Mouse (Mus musculus): ENCODE measurements around the gene Gm10563. TPM values are rescaled to one million over a fixed set of nuclear protein-coding genes. Genes with fewer than 3 reads are reported as not detected.

Gm10563 gene
- polyA plus RNA-seq, 1 experiment: not detected

DNA sequence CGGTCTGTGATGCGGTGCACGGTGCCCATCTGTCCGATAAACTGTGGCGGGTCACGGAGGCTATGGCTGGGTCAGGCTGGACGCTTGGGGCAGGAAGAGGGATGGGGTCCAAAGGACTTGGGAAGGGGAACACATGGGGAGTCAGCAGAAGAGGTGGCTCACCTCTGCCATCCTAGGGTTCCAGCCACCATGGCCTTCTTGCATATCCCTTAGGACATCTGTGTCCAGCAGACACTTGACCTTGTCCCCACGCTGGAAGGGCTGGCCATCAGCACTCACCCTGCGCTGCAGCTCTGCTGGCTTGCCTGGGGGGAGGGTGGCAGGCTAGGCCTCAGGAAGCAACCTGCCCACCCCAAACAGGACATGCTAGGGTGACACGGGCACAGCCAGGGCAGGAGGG lies 13.8 kb upstream of the Gm10563 start:
- Histone ChIP-seq H3K27me3 (ENCODE audit: control insufficient read depth, insufficient read depth, low read length) (peaks cover 3% of the 10 kb centered on the region; the same call in 1 of the 2 replicates), H3K4me1 (ENCODE audit: control insufficient read depth, insufficient read depth, insufficient read length) (peaks cover 8% of the 10 kb centered on the region; the same call in 1 of the 2 replicates), H3K4me3 (ENCODE audit: extremely low read depth, insufficient read depth, insufficient read length) (no peak overlapping the region), H3K36me3 (ENCODE audit: control insufficient read depth, insufficient read depth, low read length) (peaks cover 2% of the 10 kb centered on the region; the same call in 1 of the 2 replicates), H3K27ac (ENCODE audit: insufficient read depth, low read length) (no peak overlapping the region)
- 93% methylated on average over 10 of the region's 10 CpGs for WGBS
- DNase-seq (ENCODE audit: low read depth in 1 of 2, low spot score in 2 of 2): no peak
- TF ChIP-seq POLR2A (IDR thresholded peaks at IDR 0.05; ENCODE audit: low read depth, low read length): no peak
- no peak for TF ChIP-seq CTCF (IDR thresholded peaks at IDR 0.05; ENCODE audit: extremely low read depth, insufficient read depth, insufficient read length, insufficient replicate concordance)

DNA sequence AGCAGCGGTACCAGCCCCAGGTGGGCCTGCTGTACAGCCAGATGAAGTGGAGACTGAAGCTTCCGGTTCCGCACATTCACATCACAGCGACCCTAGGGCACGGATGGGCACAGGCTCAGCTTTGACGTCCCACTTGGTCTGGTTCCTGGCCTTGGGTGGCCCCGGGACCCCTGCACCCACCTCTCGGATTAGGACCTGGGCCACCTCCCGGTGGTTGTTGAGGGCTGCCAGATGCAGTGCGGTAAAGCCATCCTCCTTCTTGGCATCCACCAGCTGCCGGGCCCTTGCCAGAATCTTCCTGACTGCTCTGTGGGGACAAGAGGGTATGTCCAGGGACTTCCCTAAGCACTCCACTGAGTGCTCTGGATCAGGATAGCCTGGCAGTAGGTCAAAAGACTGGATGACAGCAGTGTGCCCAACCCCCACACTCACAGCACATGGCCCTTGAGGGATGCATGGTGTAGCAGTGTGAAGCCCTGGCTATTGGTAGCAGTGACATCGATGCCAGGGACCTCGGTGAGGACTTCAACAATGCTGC lies 11.1 kb upstream of the Gm10563 start:
- Histone ChIP-seq H3K27me3 (ENCODE audit: control insufficient read depth, insufficient read depth, low read length) (peaks cover 12% of the 10 kb centered on the region; the same call in 1 of the 2 replicates), H3K4me1 (ENCODE audit: control insufficient read depth, insufficient read depth, insufficient read length) (peaks cover 14% of the 10 kb centered on the region; the same call in 1 of the 2 replicates)
- WGBS: 91% methylated on average over 13 of the region's 13 CpGs

DNA sequence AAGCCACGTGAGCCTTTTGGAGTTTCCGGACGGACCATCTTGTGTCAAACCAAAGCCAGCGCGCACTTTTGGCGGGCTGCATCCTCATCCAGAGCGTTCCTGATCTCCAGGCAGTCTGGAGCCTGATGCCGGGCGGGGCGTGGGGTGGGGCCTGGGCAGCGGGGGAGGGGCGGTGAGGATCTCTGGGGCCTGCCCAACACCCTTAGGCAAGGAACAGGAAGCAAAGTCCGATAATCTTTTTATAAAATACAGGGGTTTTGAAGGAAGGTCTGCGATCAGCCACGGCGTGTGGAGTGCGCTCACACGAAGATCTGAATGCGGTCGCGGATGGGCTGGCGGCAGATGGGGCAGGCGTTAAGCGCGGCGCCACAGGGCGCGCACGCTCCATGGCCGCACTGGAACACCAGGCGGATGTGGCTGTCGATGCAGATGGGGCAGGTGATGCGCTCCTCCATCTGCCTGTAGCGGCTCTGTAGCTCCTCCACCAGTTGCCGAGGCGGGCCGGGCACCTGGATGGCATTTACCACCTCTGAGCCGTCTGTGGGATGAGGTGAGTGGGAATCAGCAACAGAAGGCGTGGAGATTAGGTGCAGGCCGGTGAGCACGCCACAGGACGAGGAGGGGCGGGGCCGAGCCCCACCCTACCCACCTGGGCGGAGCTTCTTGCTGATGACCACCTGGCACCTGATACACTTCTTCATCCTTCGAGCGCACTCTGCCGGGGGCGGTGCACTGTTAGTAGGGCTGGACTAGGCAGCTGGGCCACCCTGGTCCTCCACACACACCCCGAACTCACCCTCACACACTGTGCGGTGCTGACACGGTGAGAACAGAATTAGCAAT lies 9.5 kb upstream of the Gm10563 start:
- Histone ChIP-seq H3K36me3 (ENCODE audit: control insufficient read depth, insufficient read depth, low read length) (peaks cover 14% of the 10 kb centered on the region), H3K27ac (ENCODE audit: insufficient read depth, low read length) (no peak overlapping the region; the same call in 1 of the 2 replicates), H3K27me3 (ENCODE audit: control insufficient read depth, insufficient read depth, low read length) (peaks cover 12% of the 10 kb centered on the region; the same call in 1 of the 2 replicates), H3K4me1 (ENCODE audit: control insufficient read depth, insufficient read depth, insufficient read length) (peaks cover 14% of the 10 kb centered on the region; the same call in 1 of the 2 replicates), H3K4me3 (ENCODE audit: extremely low read depth, insufficient read depth, insufficient read length) (peak overlapping the region; percentile 61)
- DNase-seq (ENCODE audit: low read depth in 1 of 2, low spot score in 2 of 2): peak in 1 of 2 experiments; percentile 22
- 7% methylated on average over 52 of the region's 52 CpGs for WGBS
- TF ChIP-seq POLR2A (IDR thresholded peaks at IDR 0.05; ENCODE audit: low read depth, low read length) (no peak), CTCF (IDR thresholded peaks at IDR 0.05; ENCODE audit: extremely low read depth, insufficient read depth, insufficient read length, insufficient replicate concordance) (no peak)

More for the DNA sequence above, 11.1 kb upstream of the Gm10563 start:
- DNase-seq (ENCODE audit: low read depth in 1 of 2, low spot score in 2 of 2): no peak
- H3K27ac ChIP-seq (ENCODE audit: insufficient read depth, low read length): no peak overlapping the region
- no peaks in the 10 kb centered on the region for H3K36me3 ChIP-seq (ENCODE audit: control insufficient read depth, insufficient read depth, low read length)
- no peak for TF ChIP-seq CTCF (IDR thresholded peaks at IDR 0.05; ENCODE audit: extremely low read depth, insufficient read depth, insufficient read length, insufficient replicate concordance)
- TF ChIP-seq POLR2A (IDR thresholded peaks at IDR 0.05; ENCODE audit: low read depth, low read length): no peak
- H3K4me3 ChIP-seq (ENCODE audit: extremely low read depth, insufficient read depth, insufficient read length): no peak overlapping the region

DNA sequence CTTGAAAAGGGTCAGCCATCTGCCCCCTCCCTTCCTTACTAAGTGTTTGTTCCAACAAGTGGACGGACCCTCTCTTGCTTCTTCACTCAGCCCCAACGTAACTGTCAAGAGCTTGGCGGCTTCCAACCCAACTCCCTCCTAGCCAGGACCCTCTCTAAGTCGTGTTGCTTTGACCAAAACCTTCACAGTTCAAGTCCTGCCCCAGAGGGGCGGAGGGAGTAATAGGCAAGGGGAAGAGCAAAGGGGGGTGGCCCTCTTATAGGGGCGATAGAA lies 8.9 kb upstream of the Gm10563 start:
- peaks cover 19% of the 10 kb centered on the region for H3K36me3 ChIP-seq (ENCODE audit: control insufficient read depth, insufficient read depth, low read length)
- H3K27me3 ChIP-seq (ENCODE audit: control insufficient read depth, insufficient read depth, low read length): peaks cover 12% of the 10 kb centered on the region; the same call in 1 of the 2 replicates
- peaks cover 14% of the 10 kb centered on the region; the same call in 1 of the 2 replicates for H3K4me1 ChIP-seq (ENCODE audit: control insufficient read depth, insufficient read depth, insufficient read length)
- 8% methylated on average over 6 of the region's 6 CpGs for WGBS
- TF ChIP-seq CTCF (IDR thresholded peaks at IDR 0.05; ENCODE audit: extremely low read depth, insufficient read depth, insufficient read length, insufficient replicate concordance): no peak
- no peak for TF ChIP-seq POLR2A (IDR thresholded peaks at IDR 0.05; ENCODE audit: low read depth, low read length)
- H3K4me3 ChIP-seq (ENCODE audit: extremely low read depth, insufficient read depth, insufficient read length): peak overlapping the region; percentile 35
- DNase-seq (ENCODE audit: low read depth in 1 of 2, low spot score in 2 of 2): no peak
- peak overlapping the region; percentile 17; the same call in 1 of the 2 replicates for H3K27ac ChIP-seq (ENCODE audit: insufficient read depth, low read length)

DNA sequence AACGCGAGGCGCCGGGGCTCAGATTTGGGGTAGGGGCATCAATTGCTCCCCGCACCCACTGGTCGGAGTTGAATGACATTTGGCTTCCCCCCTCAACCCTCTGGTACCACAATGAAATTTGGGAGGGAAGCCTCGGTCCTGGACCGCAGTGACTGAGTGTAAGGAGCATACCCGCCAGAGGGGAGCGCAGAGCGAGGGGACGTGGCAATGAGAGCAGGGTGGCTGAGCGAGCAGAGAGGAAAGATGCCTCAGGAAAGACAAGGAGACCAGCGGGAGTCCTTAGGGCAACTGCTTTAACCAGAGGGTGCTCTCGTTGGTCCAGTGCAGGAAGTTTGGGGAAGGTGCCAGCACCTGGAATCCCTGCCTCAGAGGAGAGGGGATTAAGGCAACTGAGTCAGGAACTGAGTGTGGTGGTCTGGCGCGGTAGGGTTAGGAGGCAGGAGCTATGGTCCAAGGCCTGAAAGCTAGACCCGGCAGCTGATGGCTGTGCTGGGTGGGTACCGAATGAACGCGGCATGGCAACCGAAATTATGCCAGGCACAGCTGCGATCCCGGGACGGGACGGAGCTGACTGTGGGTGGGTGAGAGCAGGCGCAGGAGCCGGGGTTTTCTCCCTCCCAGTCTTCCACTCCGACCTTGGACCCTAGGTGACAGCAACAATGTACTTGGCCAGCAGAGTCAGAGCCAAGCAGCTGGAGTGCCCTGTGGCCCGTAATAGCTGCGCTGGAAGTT lies 8.4 kb upstream of the Gm10563 start:
- WGBS: 4% methylated on average over 31 of the region's 31 CpGs
- peak overlapping the region; percentile 35; the same call in 1 of the 2 replicates for H3K4me3 ChIP-seq (ENCODE audit: extremely low read depth, insufficient read depth, insufficient read length)
- H3K27me3 ChIP-seq (ENCODE audit: control insufficient read depth, insufficient read depth, low read length): peaks cover 12% of the 10 kb centered on the region; the same call in 1 of the 2 replicates
- TF ChIP-seq POLR2A (IDR thresholded peaks at IDR 0.05; ENCODE audit: low read depth, low read length): no peak
- TF ChIP-seq CTCF (IDR thresholded peaks at IDR 0.05; ENCODE audit: extremely low read depth, insufficient read depth, insufficient read length, insufficient replicate concordance): no peak
- no peak for DNase-seq (ENCODE audit: low read depth in 1 of 2, low spot score in 2 of 2)
- peak overlapping the region; percentile 55; the same call in 1 of the 2 replicates for H3K27ac ChIP-seq (ENCODE audit: insufficient read depth, low read length)
- H3K36me3 ChIP-seq (ENCODE audit: control insufficient read depth, insufficient read depth, low read length): peaks cover 24% of the 10 kb centered on the region
- peaks cover 14% of the 10 kb centered on the region; the same call in 1 of the 2 replicates for H3K4me1 ChIP-seq (ENCODE audit: control insufficient read depth, insufficient read depth, insufficient read length)

DNA sequence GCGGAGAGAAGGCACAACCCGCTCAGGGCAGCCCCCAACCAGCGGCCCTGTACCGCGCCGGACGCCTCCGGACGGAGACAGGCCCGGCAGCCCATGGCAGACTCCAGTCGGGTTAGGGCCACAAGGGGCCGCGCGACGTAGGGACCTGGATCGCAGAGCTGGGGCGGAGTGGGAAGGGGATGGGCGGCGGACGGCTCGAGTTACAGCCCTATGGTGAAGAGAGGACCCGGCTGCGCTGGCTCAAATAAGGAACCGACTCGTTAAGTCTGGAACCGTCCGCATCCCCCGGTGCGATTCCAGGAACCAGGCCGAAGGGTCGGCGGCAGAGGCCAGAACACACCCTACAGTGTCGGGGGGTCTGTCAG lies 7.9 kb upstream of the Gm10563 start, which contains the start of gene Mmp23:
TSS of gene Mmp23 (minus strand) at position 299 of the 365 bp plus-strand sequence.
- peak within 1 kb of the TSS; percentile 55 for H3K27ac ChIP-seq (ENCODE audit: insufficient read depth, low read length)
- peaks cover 14% of the 10 kb centered on the region; the same call in 1 of the 2 replicates for H3K4me1 ChIP-seq (ENCODE audit: control insufficient read depth, insufficient read depth, insufficient read length)
- no peak for DNase-seq (ENCODE audit: low read depth in 1 of 2, low spot score in 2 of 2)
- peak within 1 kb of the TSS; percentile 35 for H3K4me3 ChIP-seq (ENCODE audit: extremely low read depth, insufficient read depth, insufficient read length)
- WGBS: 3% methylated on average over 33 of the region's 33 CpGs
- peaks cover 12% of the 10 kb centered on the region; the same call in 1 of the 2 replicates for H3K27me3 ChIP-seq (ENCODE audit: control insufficient read depth, insufficient read depth, low read length)
- TF ChIP-seq CTCF (IDR thresholded peaks at IDR 0.05; ENCODE audit: extremely low read depth, insufficient read depth, insufficient read length, insufficient replicate concordance): no peak
- TF ChIP-seq POLR2A (IDR thresholded peaks at IDR 0.05; ENCODE audit: low read depth, low read length): no peak
- peaks cover 30% of the 10 kb centered on the region for H3K36me3 ChIP-seq (ENCODE audit: control insufficient read depth, insufficient read depth, low read length)

Data from spleen, adult 2 months (tissue).